Mouse (Mus musculus): Measurements from ENCODE around the gene Enkur. TPM values are rescaled to one million over a fixed set of nuclear protein-coding genes. Genes with fewer than 3 reads are reported as not detected.
"Not testable (repeated sequence)": the region's sequence is repeated elsewhere in the genome, so short reads cannot be mapped to it uniquely, and the experiment has no call there.

Enkur gene
- total RNA-seq, 1 experiment = 0.31 TPM

- TF ChIP-seq ZC3H11A (IDR thresholded peaks at IDR 0.05; ENCODE audit: borderline replicate concordance, low read depth, low read length) (no peak), MAFK (IDR thresholded peaks at IDR 0.05; ENCODE audit: insufficient read depth, low read depth, low read length) (no peak), HCFC1 (IDR thresholded peaks at IDR 0.05; ENCODE audit: borderline replicate concordance, insufficient read depth, low read length) (no peak), CHD2 (IDR thresholded peaks at IDR 0.05; ENCODE audit: low read depth, low read length) (no peak), ZNF384 (IDR thresholded peaks at IDR 0.05; ENCODE audit: low read depth, low read length) (no peak)
- Histone ChIP-seq H3K36me3 (ENCODE audit: control insufficient read depth, insufficient read depth, low read length, poor library complexity, severe bottlenecking) (no peaks in the 10 kb centered on the region), H3K4me1 (ENCODE audit: control insufficient read depth in 2 of 2, insufficient read depth in 2 of 2, low read length in 2 of 2, poor library complexity in 1 of 2) (no peaks in the 10 kb centered on the region), H3K4me3 (ENCODE audit: insufficient read depth in 1 of 2, low read depth in 1 of 2, low read length in 2 of 2, poor library complexity in 1 of 2, severe bottlenecking in 1 of 2) (no peak overlapping the region), H3K9me3 (ENCODE audit: control insufficient read depth, insufficient read depth, low read depth, low read length) (no peaks in the 10 kb centered on the region), H3K9ac (ENCODE audit: insufficient read depth, low read depth, low read length, poor library complexity, severe bottlenecking) (no peak overlapping the region), H3K27ac (ENCODE audit: insufficient read depth, low read depth, low read length, poor library complexity, severe bottlenecking) (no peak overlapping the region)
- in situ Hi-C loops (cut with MboI; ENCODE audit: low sequenced_read_pairs in 2 of 2, unreplicated experiment in 2 of 2) = no loop called here
- no peak for DNase-seq (ENCODE audit: low read depth, low spot score)
Observed at GRCm38 (mm10) chr2:21244986-21245385, 39.8 kb upstream of the Enkur start.

- H3K27ac ChIP-seq (ENCODE audit: insufficient read depth, low read depth, low read length, poor library complexity, severe bottlenecking); H3K4me3 ChIP-seq (ENCODE audit: insufficient read depth in 1 of 2, low read depth in 1 of 2, low read length in 2 of 2, poor library complexity in 1 of 2, severe bottlenecking in 1 of 2); in situ Hi-C loops (cut with MboI; ENCODE audit: low sequenced_read_pairs in 2 of 2, unreplicated experiment in 2 of 2); H3K9ac ChIP-seq (ENCODE audit: insufficient read depth, low read depth, low read length, poor library complexity, severe bottlenecking); H3K4me1 ChIP-seq (ENCODE audit: control insufficient read depth in 2 of 2, insufficient read depth in 2 of 2, low read length in 2 of 2, poor library complexity in 1 of 2); H3K9me3 ChIP-seq (ENCODE audit: control insufficient read depth, insufficient read depth, low read depth, low read length); H3K36me3 ChIP-seq (ENCODE audit: control insufficient read depth, insufficient read depth, low read length, poor library complexity, severe bottlenecking); DNase-seq (ENCODE audit: low read depth, low spot score): not testable (repeated sequence)
Observed at GRCm38 (mm10) chr2:21244104-21244503, 38.9 kb upstream of the Enkur start.

- Histone ChIP-seq H3K27ac (ENCODE audit: insufficient read depth, low read depth, low read length, poor library complexity, severe bottlenecking) (no peak overlapping the region), H3K4me3 (ENCODE audit: insufficient read depth in 1 of 2, low read depth in 1 of 2, low read length in 2 of 2, poor library complexity in 1 of 2, severe bottlenecking in 1 of 2) (no peak overlapping the region), H3K9me3 (ENCODE audit: control insufficient read depth, insufficient read depth, low read depth, low read length) (no peaks in the 10 kb centered on the region), H3K36me3 (ENCODE audit: control insufficient read depth, insufficient read depth, low read length, poor library complexity, severe bottlenecking) (no peaks in the 10 kb centered on the region), H3K4me1 (ENCODE audit: control insufficient read depth in 2 of 2, insufficient read depth in 2 of 2, low read length in 2 of 2, poor library complexity in 1 of 2) (no peaks in the 10 kb centered on the region), H3K9ac (ENCODE audit: insufficient read depth, low read depth, low read length, poor library complexity, severe bottlenecking) (no peak overlapping the region)
- in situ Hi-C loops (cut with MboI; ENCODE audit: low sequenced_read_pairs in 2 of 2, unreplicated experiment in 2 of 2) = no loop called here
- TF ChIP-seq HCFC1 (IDR thresholded peaks at IDR 0.05; ENCODE audit: borderline replicate concordance, insufficient read depth, low read length) = no peak
- no peak for TF ChIP-seq ZC3H11A (IDR thresholded peaks at IDR 0.05; ENCODE audit: borderline replicate concordance, low read depth, low read length)
- TF ChIP-seq CHD2 (IDR thresholded peaks at IDR 0.05; ENCODE audit: low read depth, low read length) = no peak
- TF ChIP-seq ZNF384 (IDR thresholded peaks at IDR 0.05; ENCODE audit: low read depth, low read length) = no peak
- TF ChIP-seq MAFK (IDR thresholded peaks at IDR 0.05; ENCODE audit: insufficient read depth, low read depth, low read length) = no peak
- DNase-seq (ENCODE audit: low read depth, low spot score) = no peak
Observed at GRCm38 (mm10) chr2:21236846-21237245, 31.7 kb upstream of the Enkur start.

- DNase-seq (ENCODE audit: low read depth, low spot score) = no peak
- Histone ChIP-seq H3K4me1 (ENCODE audit: control insufficient read depth in 2 of 2, insufficient read depth in 2 of 2, low read length in 2 of 2, poor library complexity in 1 of 2) (no peaks in the 10 kb centered on the region), H3K4me3 (ENCODE audit: insufficient read depth in 1 of 2, low read depth in 1 of 2, low read length in 2 of 2, poor library complexity in 1 of 2, severe bottlenecking in 1 of 2) (no peak overlapping the region), H3K36me3 (ENCODE audit: control insufficient read depth, insufficient read depth, low read length, poor library complexity, severe bottlenecking) (no peaks in the 10 kb centered on the region), H3K27ac (ENCODE audit: insufficient read depth, low read depth, low read length, poor library complexity, severe bottlenecking) (no peak overlapping the region), H3K9ac (ENCODE audit: insufficient read depth, low read depth, low read length, poor library complexity, severe bottlenecking) (no peak overlapping the region), H3K9me3 (ENCODE audit: control insufficient read depth, insufficient read depth, low read depth, low read length) (no peaks in the 10 kb centered on the region)
- in situ Hi-C loops (cut with MboI; ENCODE audit: low sequenced_read_pairs in 2 of 2, unreplicated experiment in 2 of 2) = no loop called here
- no peak for TF ChIP-seq ZC3H11A (IDR thresholded peaks at IDR 0.05; ENCODE audit: borderline replicate concordance, low read depth, low read length)
- no peak for TF ChIP-seq MAFK (IDR thresholded peaks at IDR 0.05; ENCODE audit: insufficient read depth, low read depth, low read length)
Observed at GRCm38 (mm10) chr2:21235844-21236386, 30.8 kb upstream of the Enkur start.

- Histone ChIP-seq H3K4me1 (ENCODE audit: control insufficient read depth in 2 of 2, insufficient read depth in 2 of 2, low read length in 2 of 2, poor library complexity in 1 of 2) (no peaks in the 10 kb centered on the region), H3K27ac (ENCODE audit: insufficient read depth, low read depth, low read length, poor library complexity, severe bottlenecking) (no peak overlapping the region), H3K9ac (ENCODE audit: insufficient read depth, low read depth, low read length, poor library complexity, severe bottlenecking) (no peak overlapping the region), H3K36me3 (ENCODE audit: control insufficient read depth, insufficient read depth, low read length, poor library complexity, severe bottlenecking) (no peaks in the 10 kb centered on the region), H3K4me3 (ENCODE audit: insufficient read depth in 1 of 2, low read depth in 1 of 2, low read length in 2 of 2, poor library complexity in 1 of 2, severe bottlenecking in 1 of 2) (no peak overlapping the region), H3K9me3 (ENCODE audit: control insufficient read depth, insufficient read depth, low read depth, low read length) (no peaks in the 10 kb centered on the region)
- DNase-seq (ENCODE audit: low read depth, low spot score) = peak; percentile 8
- TF ChIP-seq ZNF384 (IDR thresholded peaks at IDR 0.05; ENCODE audit: low read depth, low read length) (no peak), ZC3H11A (IDR thresholded peaks at IDR 0.05; ENCODE audit: borderline replicate concordance, low read depth, low read length) (no peak), HCFC1 (IDR thresholded peaks at IDR 0.05; ENCODE audit: borderline replicate concordance, insufficient read depth, low read length) (no peak), MAFK (IDR thresholded peaks at IDR 0.05; ENCODE audit: insufficient read depth, low read depth, low read length) (no peak), CHD2 (IDR thresholded peaks at IDR 0.05; ENCODE audit: low read depth, low read length) (no peak)
- in situ Hi-C loops (cut with MboI; ENCODE audit: low sequenced_read_pairs in 2 of 2, unreplicated experiment in 2 of 2) = no loop called here
Observed at GRCm38 (mm10) chr2:21234871-21235648, 29.9 kb upstream of the Enkur start.

All from ES-E14 (cell line).